Mouse (Mus musculus): Measurements from ENCODE around the gene Mettl11b.
"Not testable (repeated sequence)": the region's sequence is repeated elsewhere in the genome, so short reads cannot be mapped to it uniquely, and the experiment has no call there.

Gene Mettl11b

DNA sequence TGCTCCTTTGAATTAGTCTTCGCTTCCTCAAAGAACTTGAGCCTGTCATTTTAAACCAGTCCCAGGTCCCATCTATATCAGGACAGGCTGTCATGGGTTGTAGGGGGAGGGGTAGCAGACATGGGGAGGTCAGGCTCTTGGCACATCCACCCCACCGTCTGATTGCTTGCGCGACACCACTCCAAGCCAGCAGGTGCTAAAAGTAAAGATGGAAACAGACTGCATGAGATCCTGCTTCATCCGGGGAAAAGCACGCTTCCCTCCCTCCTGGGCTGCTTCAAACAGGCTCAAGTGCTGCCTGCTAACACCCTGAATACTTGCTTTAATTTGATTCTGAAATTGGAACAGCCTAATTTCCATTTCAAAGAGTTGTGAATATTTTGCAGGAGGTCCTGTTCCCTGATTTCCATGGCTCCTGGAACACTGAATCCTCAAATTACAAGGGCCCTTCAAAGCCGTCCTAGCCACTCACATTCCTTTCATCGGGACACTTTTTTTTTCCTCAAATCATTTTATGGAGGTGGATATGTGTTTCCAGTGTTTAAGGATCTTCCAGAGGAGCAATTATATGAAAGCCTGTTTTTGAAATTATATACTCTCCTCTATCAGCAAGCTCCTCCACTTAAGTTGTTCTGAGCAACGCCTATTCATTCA lies at the start of gene Mettl11b:
Gene Mettl11b, minus strand, starts transcription at position 127 of the 654 bp plus-strand sequence.
- DNase-seq = no peak

DNA sequence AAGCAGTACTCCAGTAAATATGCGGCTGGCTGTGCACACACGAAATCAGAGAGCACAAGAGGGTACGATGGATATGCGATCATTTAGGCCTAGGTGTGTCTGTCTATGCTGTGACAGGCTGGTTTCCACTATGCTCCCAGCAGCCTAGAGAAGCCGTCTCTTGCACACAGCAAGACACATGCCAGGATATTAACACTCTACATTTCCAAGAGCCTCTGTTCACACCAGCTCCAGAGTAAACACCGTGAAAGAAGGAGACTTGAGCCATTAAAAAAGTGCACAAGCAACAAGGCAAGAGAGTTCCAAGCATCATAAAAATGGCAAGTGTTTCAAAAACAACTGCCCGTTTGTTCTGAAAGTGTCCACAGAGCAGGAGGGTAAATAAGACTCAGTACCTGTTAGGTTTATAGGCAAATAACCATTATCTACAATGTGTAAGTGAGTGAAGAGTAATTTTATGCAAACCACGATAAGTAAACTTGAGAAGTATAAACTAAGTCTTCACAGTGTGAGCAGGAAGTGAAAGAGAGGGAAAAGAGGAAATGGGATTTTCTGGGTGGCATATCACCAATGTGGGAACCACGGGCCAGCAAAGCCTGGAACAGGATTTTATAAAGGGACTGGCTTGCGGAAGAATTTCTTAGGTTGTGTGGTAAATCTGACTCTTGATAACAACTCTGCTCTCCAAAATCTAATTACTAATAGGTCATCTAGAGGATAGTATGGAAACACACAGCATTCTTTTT lies 32.6 kb upstream of the Mettl11b start:
- DNase-seq = no peak

DNA sequence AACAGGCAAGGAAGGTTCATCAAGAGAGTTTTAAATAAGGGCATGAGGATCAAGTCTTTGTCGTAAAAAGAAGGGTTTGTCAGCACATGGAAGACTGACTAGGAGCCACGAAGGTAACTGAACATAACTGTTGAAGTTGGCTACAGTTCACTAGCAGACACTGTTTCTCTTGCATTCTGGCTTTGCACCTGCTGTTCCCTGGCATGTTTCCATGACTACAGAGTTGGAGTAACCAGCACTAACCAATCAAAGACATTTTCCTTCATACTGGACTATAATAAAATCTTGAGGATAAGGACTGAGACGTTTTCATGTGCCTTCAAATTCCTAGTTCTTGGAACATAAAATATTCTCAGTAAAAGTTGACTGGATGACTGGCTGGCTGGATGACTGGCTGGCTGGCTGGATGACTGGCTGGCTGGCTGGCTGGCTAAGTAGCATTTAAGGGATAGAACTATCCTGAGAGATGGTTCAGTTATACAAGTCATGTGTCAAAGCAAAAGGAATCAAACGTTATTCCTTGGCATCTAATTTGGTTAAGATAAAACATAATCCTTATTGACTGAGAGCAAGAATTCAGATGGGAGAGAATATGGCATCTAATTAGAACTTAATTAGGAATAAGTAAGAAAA lies 26.4 kb upstream of the Mettl11b start:
- no peak for DNase-seq

DNA sequence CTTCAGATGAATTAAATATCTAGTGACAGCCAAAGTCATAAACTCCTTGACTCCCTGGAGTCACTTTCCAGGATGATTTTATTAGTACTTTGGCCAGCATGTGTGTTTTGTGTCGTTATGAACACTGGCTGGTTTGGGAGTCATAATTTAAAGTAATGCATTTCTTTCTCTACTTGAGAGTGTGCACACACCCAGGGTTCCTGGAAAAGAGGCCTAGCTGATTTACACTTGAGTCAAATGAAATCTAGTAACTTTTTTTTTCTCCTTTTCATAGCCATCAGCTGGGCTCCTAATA lies 12.2 kb upstream of the Mettl11b start:
- DNase-seq = no peak

DNA sequence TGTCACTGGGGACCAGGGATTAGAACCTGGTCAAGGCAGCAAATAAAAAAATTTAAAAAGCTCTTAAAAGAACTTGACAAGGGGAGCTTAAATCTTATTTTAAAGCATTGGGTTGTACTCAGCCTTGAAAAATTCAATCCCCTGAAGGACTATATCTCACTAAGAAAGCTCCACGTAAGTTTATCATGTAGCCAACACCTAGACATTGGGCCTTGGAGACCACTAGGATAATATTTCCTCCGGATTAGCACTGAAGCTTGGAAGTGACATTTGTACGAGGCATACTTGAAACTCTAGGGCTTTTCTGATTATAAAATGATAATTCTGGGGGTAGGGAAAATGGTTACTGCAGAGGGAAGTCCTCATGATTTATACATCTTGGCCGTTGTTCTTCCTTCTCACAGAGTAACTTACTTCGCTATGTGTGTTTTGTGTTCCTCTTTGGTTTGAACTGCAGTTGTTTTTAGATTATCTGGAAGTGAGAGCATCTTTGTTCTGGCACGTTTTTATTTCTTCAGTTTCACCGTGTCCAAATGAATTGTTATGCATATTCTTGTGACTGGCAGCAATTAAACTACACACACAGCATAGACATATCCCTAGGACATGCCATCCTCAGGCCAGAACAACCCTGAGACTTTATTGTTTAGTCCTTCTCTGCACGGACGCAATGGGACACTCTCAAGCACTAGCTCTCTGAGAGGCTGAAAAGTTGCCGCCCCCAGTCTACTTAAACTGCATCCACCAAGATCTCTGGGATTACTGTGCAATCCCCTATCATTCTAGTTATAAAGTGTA lies 11.6 kb upstream of the Mettl11b start:
- no peak for DNase-seq

DNA sequence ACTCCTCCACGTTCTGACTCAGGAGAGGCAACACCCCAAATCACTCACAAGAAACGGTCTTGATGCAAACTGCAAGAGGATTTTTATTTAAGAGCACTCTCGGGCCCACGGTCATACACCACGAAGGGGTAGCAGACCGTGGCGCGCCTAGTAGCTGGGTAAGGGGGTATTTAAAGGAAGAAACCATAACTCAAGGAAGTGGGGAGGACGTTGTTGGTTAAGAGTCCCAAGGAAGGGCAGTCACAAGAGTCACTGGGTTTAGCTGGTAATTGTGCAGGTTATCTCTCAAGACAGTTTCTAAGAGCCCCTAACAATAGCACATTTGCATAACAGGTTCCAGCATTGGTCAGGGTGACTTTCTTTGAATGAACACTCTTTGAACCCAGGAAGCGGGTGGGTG lies 6.1 kb upstream of the Mettl11b start:
- DNase-seq = not testable (repeated sequence)

DNA sequence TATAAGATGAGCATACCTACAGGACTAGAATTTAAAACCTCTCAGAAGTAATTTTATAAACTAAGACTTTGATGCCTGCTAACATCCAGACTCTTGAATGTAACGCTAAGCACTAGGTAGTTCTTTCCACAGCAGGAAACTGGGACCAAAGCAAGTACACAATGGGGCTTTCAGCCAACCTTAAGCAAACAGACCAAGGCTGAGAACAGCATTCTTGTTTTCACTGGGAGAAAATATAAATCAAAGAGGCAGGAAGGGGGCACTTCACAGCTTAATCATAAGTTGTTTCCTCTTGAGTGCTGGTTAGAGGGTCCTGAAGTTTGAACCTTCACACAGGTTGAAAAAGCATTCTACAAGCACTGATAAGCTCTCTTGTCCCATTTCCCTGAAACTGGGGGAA lies 1.1 kb downstream of the Mettl11b start:
- no peak for DNase-seq

DNA sequence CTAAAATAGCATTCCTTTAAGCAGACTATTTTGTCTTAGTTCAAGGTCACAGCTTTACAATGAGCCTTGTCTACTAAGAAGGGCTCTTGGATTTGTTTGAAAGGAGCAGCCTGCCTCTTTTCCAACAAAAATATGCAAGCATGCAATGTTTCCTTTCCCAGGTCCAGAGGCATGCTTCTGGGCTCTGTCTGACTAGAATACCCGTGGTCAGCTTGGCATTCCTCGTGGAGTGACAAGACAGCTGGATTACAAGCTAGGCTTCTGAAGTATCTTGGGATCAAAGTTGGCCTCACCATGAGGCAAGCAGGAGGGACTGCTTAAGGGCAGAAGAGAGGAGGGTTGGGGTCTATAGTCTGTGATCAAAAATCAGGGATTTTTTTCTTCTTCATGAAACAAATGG lies 16.4 kb downstream of the Mettl11b start:
- no peak for DNase-seq

DNA sequence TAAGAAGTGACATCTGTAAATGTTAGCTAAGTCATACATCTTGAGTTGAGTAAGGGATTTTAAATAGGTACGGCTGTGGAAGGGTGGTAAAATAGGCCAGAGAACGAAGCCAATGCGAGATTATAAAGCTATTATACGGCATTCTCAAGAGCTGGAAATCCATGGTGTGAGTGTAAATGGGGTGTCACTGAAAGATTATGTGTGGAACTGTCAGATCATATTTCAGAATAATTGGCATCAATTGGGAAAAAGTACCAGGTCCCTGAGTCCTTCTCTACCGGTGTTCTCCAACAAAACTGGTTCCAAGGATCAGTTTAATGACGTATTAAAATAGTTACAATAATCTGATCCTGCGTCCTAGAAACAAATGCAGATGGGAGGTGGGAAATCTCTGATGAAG lies 24.5 kb downstream of the Mettl11b start:
- DNase-seq = no peak

DNA sequence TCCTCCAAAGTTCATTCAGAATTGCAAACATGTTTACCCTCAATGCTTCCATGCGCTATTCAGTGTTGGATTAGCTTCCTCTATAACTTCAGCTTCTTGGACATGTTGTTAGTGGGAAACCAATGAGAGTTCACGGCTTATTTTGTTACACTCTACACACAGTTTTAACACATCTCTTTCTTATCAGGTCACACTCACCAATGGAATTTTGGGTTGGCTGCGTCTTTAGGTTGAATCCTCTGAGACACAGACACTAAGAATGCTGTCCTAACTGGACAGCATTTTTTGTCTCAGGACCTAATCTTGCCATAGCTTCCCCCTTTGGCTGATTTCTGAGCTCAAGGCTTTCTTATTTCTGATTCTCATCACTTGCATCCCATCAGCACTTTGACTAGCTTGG lies 25.3 kb downstream of the Mettl11b start:
- no peak for DNase-seq

DNA sequence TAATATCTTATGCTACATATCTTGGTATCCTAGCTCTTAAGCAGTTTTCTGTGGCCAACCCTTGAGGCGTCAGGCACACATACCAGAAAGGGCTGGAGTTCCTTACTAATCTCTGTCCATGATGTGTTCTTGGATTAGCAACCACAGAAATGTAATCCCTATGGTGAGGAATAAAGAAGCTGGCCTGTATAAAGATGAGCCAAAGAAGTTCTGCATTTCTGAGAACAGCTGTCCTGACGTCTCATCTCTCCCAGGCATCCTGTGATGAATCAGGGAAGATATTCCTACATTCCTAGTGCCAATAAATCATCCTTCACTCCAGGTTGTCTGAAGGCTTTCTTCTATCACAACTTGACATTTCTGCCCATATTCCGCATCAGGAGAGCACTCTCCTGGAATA lies 33.2 kb downstream of the Mettl11b start:
- DNase-seq = no peak

DNA sequence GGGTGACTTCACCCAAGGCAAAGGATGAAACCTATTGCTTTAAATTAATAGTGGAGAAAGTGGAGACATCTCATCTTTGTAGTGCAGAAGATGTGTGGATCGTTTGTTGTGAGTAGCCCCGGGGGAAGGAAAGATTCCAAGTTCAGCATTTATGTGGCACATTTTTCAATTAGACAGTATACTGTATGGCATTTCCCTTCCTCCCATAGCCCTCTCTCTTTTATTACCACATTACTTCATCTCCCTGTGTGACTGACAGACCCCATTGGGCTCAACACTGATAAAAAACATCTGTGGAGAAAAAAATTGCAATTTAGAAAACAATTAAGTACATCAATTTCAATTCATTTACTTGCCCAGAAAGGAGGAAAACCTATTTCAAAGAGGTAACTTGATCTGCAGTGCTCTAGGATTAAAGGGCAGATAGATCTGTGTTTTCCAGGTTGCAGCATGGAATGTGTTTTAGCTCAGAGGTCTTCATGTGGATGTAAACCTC lies 42.0 kb downstream of the Mettl11b start:
- no peak for DNase-seq

DNA sequence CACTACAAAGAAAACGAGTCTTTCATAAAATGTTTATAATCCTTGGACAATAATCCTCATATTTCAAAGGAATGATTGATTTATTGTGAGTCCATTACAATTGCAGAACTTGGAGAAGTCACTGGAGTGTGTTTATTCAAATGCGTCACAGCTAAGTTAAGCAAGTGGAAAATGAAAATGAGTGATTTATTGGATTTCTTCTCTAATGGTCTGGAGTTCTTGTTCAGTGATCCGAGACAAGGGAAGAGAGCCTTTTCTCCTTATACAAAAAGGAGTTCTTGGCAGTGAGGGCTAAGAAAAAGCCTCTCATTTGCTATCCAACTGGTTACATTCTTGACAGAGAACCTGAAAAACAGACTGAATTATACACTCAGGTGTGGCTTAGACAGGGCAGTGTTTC lies 42.9 kb downstream of the Mettl11b start:
- no peak for DNase-seq

DNA sequence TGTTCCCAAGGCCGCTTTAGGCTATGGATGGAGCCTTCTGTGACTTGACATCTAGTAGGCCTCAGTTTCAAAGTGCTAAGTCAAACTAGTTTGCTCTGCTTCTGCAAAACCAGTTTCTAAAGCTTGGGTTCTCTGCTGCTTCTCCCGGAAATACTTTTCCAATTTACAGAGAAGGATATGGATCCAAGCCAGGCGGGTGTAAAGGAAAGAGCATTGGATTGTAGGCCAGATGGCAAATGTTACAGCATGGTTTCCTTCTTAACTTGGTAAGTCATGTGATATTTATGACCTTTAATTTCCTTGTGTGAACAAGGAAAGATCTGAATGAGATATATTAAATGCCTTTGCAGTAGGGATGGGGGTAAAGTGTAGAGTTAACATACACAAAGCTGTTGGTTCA lies 52.2 kb downstream of the Mettl11b start:
- DNase-seq = no peak

DNA sequence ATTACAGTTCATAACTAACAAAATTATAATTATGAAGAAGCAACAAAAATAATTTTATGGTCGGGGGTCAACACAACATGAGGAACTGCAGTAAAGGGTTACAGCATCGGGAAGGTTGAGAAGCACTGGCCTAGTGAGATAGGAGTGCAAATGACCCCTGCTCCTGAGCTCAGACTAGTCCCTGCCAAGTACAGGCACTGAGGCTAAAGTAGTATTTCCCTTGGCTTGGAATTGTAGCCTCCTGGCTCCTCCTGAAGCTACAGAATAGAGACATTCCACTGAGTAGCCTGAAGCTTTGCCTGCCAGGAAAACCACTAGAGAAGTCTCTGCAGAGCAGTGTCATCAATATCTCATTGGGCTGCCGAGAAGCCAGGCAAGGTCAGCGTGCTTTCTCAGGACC lies 53.7 kb downstream of the Mettl11b start:
- DNase-seq = no peak

DNA sequence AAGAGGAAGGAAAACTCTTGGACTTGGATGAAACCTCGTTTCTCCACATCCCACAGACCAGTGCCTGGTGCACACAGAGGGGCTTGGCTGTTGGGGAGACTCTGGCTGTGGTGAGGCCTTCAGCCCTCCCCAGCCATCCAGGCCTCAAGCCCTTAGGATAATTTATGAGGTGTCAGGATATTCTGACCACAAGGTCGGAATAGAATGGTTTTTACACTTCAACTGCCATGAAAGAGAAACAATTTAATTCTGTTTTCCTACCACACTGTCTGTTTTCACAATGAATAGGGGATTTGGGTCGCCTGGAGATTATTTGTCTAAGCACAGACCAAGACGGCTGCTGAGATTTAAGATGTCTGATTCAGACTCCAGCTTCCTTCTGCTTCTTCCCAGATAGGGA lies 54.3 kb downstream of the Mettl11b start:
- DNase-seq = no peak

DNA sequence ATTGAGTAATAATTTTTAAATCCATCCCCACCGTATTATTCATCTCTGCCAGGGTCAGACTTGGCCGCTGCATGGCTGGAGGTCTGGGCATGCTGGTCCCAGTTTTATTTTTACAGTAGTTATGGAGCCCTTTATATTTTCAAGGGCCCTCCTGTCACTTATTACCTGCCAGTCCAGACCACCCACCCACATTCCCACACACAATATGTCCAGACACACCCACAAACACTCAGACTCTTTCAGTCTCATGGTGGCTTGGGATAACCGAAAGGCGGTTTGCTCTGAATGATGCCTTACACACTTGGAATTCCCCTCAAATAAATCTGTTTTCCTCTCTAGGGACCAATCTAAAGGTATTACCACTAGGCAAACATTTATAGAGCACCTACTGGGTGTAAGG lies 55.1 kb downstream of the Mettl11b start:
- DNase-seq = no peak

DNA sequence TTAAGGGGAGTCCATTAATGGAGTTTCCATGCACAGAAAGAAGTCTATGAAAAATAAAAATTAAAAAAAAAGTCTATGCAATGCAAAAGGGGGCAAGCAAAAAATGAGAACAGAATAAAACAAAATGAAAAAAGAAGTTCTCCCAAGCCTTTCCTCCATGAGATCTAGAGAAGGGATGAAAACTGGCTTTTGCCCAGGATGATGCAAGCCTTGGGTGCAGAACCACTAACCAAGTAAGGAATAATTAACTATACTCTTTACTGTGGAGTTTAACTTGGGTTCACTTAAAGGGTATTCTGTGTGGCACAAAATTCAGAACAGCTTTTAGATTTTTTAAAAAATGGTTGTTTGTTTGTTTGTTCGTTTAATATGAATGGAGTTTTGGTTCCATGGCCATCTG lies 62.6 kb downstream of the Mettl11b start:
- DNase-seq = no peak

DNA sequence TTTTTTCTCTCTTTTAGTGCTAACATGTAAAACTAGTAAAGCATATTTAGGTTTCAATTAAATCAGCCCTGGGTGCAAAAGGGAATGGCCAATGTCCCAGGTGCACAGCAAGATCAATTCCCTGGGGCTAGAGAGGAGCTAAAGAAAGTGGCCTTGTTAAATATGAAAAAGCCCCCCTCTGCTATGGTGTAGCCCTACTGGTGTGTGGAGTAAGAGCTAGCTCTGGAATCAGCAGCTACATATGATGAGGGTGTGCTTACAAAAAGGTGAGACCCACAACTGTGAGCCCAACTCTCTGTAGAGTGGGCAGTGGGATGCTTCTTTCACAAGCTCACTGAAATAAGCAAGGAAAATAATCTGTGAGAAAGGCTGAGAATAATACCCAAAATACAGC lies 66.5 kb downstream of the Mettl11b start:
- DNase-seq = no peak

DNA sequence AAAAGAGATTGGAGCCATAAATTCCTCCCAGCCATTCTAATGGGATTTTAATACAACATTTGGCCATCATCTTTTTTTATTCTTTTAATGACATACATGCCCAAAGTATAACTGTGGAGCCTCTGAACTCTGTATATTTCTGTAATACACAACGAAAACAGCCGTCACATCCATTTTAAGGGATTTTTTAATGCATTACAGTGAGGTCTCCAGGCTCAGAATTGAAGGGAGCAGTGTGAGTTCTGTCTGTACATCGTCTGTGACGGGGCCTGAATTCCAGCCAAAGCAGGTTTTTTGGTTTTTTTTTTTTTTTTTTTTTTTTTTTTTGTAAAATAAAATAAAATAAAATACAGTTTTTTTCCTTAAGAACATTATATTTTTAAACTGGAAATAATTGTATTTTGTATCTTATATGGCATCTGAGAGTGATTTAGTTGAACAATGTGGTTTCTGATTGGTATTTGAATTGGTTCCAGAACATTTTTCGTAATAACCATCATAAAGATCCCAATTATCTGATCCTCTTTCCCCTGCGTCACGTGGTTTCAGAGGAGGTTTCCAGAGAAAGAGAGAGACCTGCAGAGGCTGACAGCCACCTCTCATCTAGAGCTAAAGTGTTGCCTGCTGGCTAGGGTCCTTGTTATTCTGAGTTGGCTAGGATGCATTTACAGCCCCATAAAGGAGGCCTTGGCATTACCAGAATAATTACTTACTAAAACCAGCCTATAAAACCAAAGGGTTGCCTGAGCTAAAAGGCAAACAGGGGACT lies 67.1 kb downstream of the Mettl11b start:
- no peak for DNase-seq

DNA sequence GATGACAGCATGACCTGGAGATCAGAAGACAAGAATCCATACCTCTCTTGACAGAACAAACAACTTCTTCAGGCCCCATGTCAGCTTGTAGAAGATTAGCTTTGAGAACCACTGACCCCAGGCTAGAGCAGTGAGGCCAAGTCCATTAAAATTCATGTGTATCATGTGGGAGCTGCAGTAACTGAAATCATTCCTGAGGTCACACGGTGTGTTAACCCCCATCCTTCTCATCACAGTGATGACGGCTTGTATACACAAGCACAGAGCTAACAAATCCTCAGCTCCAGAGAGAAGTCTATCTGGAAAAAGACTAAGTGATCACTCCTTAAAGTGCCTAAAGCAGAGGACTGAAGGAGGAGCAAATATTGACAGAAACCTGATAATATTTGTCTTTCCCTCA lies 68.0 kb downstream of the Mettl11b start:
- no peak for DNase-seq

DNA sequence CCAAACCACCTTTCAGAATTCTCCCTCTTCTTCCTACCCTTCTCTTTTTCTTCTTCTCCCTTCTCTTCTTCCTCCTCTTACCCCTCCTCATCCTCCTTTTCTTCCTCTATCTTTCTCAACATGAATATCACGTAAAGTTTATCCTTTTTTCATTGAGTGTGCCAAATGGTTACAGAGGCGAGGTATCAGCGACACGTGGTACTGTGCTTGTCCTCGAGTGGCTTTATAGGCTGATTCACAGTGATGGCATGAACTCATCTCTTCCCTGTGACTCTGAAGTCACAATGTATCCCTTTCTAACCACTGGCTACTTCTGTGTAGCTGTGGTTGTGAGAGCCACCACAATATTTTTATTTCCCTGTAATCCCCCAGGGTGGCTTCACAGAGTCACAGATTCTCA lies 68.6 kb downstream of the Mettl11b start:
- no peak for DNase-seq
